Mouse (Mus musculus) cerebellum, postnatal 36 days (tissue): ENCODE measurements at regions not wholly inside any gene's neighbourhood (a gene's known extent, or its start where the extent isn't known, plus 50 kb on each side); places are given as distances from the start of the nearest gene placed in this dataset.
A peak's percentile ranks its signal among the peaks of the same experiment; 100 is the strongest.
"Not testable (repeated sequence)": the region's sequence is repeated elsewhere in the genome, so short reads cannot be mapped to it uniquely, and the experiment has no call there.

Source experiments
- DNase-seq, 2 experiments: peaks; one replicate each; pipeline ENCODE4 v3.0.0; 2021 to 2022; ENCODE audit warnings: mixed read lengths in 2 of 2

DNA sequence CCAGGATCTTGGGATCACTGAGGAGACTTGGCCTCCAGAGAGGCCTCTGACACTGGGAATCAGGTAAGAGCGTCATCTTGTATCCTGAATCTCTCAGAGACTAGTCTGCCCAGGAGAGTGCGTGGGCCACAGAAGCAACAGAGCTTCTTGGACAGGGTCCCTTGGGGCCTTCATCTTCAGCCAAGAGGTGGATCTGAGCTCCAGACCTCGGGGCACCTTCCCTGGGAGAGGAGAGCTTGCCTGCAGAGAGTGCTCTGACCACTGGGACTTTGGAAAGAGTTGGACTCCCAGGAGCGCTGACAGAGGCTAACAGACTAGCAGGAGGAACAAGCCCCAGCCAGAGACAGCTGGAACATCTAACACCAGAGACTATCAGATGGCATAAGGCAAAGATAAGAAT is 73.9 kb upstream of the Gm15319 start:
- peak in 1 of 2 experiments; percentile 19 for DNase-seq

- DNase-seq, result not testable (repeated sequence)
Measured at GRCm38 (mm10) chr8:20433236-20433635, 70.2 kb upstream of the Gm15319 start.

DNA sequence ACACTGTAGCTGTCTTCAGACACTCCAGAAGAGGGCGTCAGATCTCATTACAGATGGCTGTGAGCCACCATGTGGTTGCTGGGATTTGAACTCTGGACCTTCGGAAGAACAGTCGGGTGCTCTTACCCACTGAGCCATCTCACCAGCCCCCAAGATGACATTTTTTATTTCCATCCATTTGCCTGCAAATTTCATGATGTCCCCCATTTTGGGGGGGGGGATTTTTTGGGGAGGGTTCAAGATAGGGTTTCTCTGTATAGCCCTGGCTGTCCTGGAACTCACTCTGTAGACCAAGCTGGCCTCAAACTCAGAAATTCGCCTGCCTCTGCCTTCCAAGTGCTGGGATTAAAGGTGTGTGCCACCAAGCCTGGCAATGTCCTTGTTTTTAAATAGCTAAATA is 66.5 kb upstream of the Gm15319 start:
- DNase-seq, result not testable (repeated sequence)

GRCm38 (mm10) chr8:20424903-20425222 is 61.9 kb upstream of the Gm15319 start:
- not testable (repeated sequence) for DNase-seq

GRCm38 (mm10) chr8:20424104-20424902 is 61.3 kb upstream of the Gm15319 start:
- peak; percentile 100 for DNase-seq

DNA sequence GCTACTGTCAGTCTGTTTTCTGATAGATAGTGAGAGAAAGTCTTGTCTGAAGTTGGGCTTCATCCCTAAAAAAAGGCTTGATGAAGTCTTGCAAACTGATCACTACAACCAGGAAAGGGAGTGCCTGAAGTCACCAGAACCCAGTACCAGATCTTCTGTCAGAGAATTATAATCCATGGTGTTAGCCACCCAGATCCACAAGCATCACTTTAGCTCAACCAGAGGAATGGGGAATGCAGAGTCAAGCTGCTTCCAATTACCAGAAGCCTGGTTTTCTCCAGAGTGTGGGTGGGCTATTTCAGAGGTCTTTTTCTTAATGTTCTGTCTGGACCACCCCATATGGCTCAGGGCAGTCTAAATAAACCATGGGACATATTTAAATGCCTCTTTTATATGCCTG is 57.8 kb upstream of the Gm15319 start:
- not testable (repeated sequence) for DNase-seq
